Mouse (Mus musculus): ENCODE data around the gene Myo18b. TPM values are rescaled to one million over a fixed set of nuclear protein-coding genes. Genes with fewer than 3 reads are reported as not detected.

Myo18b gene
- polyA plus RNA-seq, 1 experiment from 2014 or later = 0.08 TPM

DNA sequence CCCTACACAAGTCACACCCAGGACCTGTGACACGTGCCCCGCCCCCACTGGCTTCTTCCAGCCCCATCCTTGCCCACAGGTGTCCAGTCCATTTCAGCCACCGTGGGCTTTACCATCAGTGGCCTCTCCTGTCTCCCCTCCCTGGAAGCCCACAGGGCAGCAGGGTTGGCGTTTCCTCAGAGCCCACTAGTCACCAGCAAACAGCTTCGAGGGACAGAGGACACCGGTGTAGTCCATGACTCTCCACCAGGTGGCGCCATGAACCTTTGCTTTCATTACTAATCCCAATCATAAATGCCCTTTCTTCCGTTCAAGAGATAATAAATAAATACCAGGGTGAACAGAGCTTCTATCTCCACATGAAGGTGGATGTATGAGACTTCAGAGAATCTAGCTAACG lies 25.4 kb downstream of the Myo18b start:
- Histone ChIP-seq H3K9ac (no peak overlapping the region), H3K27ac (no peak overlapping the region), H3K4me2 (no peak overlapping the region), H3K4me3 (no peak overlapping the region), H3K36me3 (no peaks in the 10 kb centered on the region), H3K27me3 (replicated peaks) (no peaks in the 10 kb centered on the region; the same call in 1 of the 2 replicates), H3K4me1 (no peaks in the 10 kb centered on the region), H3K9me3 (replicated peaks) (no peaks in the 10 kb centered on the region)
- 20% methylated on average over 9 of the region's 9 CpGs for WGBS (ENCODE audit: insufficient replicate concordance)
- ATAC-seq = no peak

DNA sequence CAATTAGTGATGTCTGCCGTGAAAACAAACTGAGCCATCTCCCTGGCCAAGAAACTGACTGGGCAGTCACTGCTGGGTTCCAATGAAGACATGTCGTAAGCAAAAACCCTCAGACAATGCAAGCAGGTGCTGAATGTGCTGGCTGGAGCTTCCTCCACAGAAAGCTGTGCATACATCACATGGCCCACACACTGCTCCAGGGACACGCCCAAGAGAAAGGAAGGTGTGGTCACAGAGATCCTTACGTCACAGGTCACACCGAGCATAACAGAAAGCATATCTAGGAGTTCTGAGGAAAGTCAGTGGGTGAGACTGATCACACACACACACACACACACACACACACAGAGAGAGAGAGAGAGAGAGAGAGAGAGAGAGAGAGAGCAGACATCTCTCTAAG lies 27.5 kb downstream of the Myo18b start:
- Histone ChIP-seq H3K9ac (no peak overlapping the region), H3K4me3 (no peak overlapping the region), H3K4me1 (no peaks in the 10 kb centered on the region), H3K27me3 (replicated peaks) (no peaks in the 10 kb centered on the region; the same call in 1 of the 2 replicates), H3K36me3 (no peaks in the 10 kb centered on the region), H3K4me2 (no peak overlapping the region), H3K9me3 (replicated peaks) (no peaks in the 10 kb centered on the region), H3K27ac (no peak overlapping the region)
- ATAC-seq = no peak
- 60% methylated on average over 5 of the region's 5 CpGs for WGBS (ENCODE audit: insufficient replicate concordance)

DNA sequence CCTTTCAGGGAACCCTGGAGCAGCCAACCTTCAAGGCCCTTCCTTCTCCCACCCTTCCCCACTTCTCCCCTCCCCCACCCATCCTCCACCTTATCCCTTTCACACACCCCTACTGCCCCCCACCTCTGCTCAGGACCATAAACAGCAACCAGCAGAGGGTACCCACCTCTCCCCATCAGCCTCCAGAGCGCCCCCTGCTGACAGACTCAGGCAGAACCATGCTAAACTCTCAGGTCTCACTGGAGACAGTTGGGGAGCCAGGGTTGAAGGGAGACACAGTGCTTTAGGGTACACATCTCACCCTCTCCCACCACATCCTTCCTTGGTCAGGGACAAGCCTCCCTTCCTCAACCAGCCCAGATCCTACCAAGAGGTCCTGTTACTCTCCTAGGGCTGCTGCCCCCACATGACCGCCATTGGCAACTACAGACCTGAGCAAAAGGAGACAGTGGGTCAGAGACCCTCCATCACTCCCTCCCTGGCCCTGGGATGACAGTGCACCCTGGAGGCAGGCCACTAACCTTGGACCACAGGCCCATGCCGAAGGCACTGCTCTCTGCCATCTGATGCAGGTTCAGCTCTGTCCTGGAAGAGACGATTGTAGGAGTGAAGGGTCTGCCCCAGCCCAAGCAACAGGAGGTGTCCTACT lies 31.3 kb downstream of the Myo18b start:
- Histone ChIP-seq H3K9ac (no peak overlapping the region), H3K9me3 (replicated peaks) (no peaks in the 10 kb centered on the region), H3K36me3 (no peaks in the 10 kb centered on the region), H3K27me3 (replicated peaks) (no peaks in the 10 kb centered on the region; the same call in 1 of the 2 replicates), H3K4me2 (no peak overlapping the region), H3K4me1 (no peaks in the 10 kb centered on the region), H3K4me3 (no peak overlapping the region), H3K27ac (no peak overlapping the region)
- no peak for ATAC-seq
- WGBS (ENCODE audit: insufficient replicate concordance) = 22% methylated on average over 4 of the region's 4 CpGs

DNA sequence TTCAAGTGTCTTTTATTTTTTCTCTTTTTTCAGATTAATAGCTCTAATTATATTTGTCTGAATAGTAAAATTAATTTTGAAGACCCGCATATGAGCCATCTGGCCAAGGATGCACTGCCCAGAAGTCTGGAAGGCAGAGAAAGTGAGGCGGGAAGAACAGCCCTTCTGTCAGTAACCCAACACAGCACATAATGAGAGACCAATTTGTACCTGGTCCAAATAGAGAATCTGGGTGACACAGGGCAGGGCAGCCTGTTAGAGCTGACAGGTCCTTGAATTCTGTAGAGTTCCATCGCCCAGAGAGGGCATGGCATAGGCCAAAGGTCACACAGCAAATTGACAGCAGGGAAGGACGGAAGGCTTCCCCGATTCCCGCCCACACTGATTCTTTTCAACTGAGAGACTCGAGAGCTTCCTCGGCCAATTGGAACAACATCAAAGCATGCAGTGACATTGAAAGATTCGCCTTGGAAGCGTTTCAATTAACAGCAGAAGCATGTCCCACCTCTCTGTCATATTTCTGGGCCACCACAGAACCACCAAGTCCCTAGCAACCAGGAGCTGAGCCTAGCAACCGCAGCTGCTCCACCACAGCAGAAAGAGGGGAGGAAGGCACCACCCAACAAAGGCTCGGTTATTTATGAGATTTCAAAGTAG lies 36.7 kb downstream of the Myo18b start:
- no peak overlapping the region for H3K4me3 ChIP-seq
- H3K9me3 ChIP-seq (replicated peaks) = no peaks in the 10 kb centered on the region
- no peak overlapping the region for H3K9ac ChIP-seq
- H3K4me1 ChIP-seq = no peaks in the 10 kb centered on the region
- H3K27ac ChIP-seq = no peak overlapping the region
- no peaks in the 10 kb centered on the region for H3K27me3 ChIP-seq (replicated peaks)
- no peak for ATAC-seq
- no peaks in the 10 kb centered on the region for H3K36me3 ChIP-seq
- H3K4me2 ChIP-seq = no peak overlapping the region
- 60% methylated on average over 12 of the region's 12 CpGs for WGBS (ENCODE audit: insufficient replicate concordance)

DNA sequence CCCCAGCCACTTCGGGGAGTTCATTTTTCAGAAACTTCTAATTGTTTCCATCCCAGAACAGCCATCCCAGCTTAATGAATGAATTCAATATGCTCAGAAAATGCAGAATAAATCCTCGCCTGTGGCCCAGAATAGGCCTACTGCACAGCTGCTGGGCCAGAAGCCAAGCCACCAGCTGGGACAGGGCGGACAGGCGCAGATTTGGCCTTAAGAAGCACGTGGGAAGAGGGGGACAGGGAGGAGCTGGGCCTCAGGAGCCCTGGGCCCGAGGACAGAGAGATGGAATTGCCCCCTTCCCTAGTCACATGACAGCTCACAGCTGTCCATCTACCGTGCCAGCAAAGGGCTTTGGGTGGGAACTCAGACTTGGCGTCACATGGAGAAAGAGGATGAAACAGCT lies 43.0 kb downstream of the Myo18b start:
- no peak overlapping the region for H3K9ac ChIP-seq
- no peak overlapping the region for H3K4me3 ChIP-seq
- no peaks in the 10 kb centered on the region for H3K9me3 ChIP-seq (replicated peaks)
- no peak overlapping the region for H3K4me2 ChIP-seq
- 52% methylated on average over 8 of the region's 8 CpGs for WGBS (ENCODE audit: insufficient replicate concordance)
- no peaks in the 10 kb centered on the region for H3K4me1 ChIP-seq
- H3K27me3 ChIP-seq (replicated peaks) = peaks cover 8% of the 10 kb centered on the region; the same call in 1 of the 2 replicates
- H3K27ac ChIP-seq = no peak overlapping the region
- no peaks in the 10 kb centered on the region for H3K36me3 ChIP-seq
- ATAC-seq = no peak

DNA sequence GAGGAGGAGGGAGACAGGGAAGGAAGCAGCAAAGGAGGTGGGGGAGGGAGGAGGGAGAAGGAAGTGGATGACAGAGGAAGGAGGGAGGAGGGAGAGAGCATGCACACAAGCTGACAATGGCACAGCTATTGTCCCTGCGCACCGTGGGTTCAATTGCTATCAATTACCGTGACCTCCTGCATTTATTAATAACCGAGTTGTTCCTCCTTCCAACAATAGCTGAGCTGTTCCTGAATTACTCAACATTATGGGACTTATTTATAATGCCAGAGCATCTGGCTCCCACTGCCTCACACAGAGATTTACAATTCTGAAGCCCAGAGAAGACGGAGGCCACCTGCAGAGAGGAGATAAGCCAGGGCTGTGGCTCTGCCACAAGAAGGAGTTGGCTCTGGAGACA lies 44.8 kb downstream of the Myo18b start:
- no peak overlapping the region for H3K27ac ChIP-seq
- peaks cover 16% of the 10 kb centered on the region for H3K27me3 ChIP-seq (replicated peaks)
- H3K36me3 ChIP-seq = no peaks in the 10 kb centered on the region
- ATAC-seq = no peak
- H3K4me3 ChIP-seq = no peak overlapping the region
- H3K9ac ChIP-seq = no peak overlapping the region
- 30% methylated on average over 5 of the region's 5 CpGs for WGBS (ENCODE audit: insufficient replicate concordance)
- H3K4me1 ChIP-seq = no peaks in the 10 kb centered on the region
- H3K4me2 ChIP-seq = no peak overlapping the region
- H3K9me3 ChIP-seq (replicated peaks) = no peaks in the 10 kb centered on the region

DNA sequence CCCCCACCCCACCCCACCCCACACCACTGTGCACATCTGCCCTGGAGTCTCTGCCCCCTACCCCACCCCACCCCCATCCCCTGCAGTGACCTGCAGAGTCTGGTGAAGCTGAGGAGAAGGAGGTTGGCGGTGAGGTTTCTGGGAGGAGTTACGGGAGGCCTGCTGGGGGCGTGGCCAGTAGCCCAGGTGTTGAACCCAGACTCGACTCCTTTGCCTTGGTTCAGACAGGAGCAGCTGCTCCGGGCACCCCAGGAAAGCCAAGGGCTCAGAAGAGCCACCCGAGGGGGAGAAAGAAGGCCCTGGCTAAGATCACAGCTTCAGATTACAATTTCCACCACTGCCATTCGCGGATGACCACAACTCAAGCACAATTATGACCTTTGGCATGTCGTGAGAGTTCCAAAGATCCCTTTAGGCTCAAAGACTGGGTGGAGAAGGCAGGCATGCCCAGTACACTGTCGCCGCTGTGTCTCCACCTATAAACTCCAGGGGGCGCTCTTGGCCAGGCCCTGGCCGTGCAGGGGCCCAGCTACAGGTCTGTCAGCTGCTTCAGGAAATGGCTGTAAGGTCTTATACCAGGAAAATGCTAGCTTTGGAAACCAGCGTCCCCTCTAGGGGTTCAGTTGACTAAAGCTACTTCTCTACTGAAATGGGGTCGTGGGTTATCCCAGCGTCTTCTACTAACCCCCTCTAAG lies 47.4 kb downstream of the Myo18b start:
- Histone ChIP-seq H3K36me3 (no peaks in the 10 kb centered on the region), H3K27ac (no peak overlapping the region), H3K4me2 (no peak overlapping the region), H3K4me3 (no peak overlapping the region), H3K27me3 (replicated peaks) (peaks cover 16% of the 10 kb centered on the region), H3K4me1 (no peaks in the 10 kb centered on the region), H3K9me3 (replicated peaks) (no peaks in the 10 kb centered on the region), H3K9ac (no peak overlapping the region)
- 8% methylated on average over 16 of the region's 16 CpGs for WGBS (ENCODE audit: insufficient replicate concordance)
- no peak for ATAC-seq

DNA sequence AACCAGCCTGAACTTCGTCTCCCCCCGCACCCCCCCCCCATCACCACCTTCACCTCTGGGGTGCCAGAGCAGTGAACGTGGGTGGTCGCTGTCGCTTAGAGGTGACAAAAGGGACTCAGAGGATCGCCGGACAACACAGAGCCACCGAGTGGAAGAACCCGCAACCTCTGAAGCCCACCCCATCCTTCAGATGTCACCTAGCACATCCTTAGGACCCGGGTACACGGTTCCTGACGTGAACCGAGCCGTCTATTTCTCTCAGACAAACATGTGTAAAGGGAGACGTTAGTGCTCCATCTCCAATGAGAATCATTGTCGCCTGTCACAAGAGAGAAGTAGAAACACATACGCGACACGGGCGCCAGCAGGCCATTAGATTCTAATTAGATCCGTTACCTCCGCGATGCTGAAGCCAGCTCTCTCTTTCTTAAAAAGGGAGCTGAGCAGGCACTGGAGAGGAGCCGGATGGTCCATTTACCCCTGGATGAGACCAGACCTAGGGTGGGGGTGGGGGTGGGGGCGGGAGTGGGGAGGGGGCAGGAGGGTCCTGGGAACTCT lies 48.1 kb downstream of the Myo18b start:
- 23% methylated on average over 25 of the region's 25 CpGs for WGBS (ENCODE audit: insufficient replicate concordance)
- Histone ChIP-seq H3K4me2 (no peak overlapping the region), H3K27me3 (replicated peaks) (peaks cover 16% of the 10 kb centered on the region), H3K9me3 (replicated peaks) (no peaks in the 10 kb centered on the region), H3K4me1 (no peaks in the 10 kb centered on the region), H3K27ac (no peak overlapping the region), H3K36me3 (no peaks in the 10 kb centered on the region), H3K9ac (no peak overlapping the region), H3K4me3 (no peak overlapping the region)
- ATAC-seq = no peak

DNA sequence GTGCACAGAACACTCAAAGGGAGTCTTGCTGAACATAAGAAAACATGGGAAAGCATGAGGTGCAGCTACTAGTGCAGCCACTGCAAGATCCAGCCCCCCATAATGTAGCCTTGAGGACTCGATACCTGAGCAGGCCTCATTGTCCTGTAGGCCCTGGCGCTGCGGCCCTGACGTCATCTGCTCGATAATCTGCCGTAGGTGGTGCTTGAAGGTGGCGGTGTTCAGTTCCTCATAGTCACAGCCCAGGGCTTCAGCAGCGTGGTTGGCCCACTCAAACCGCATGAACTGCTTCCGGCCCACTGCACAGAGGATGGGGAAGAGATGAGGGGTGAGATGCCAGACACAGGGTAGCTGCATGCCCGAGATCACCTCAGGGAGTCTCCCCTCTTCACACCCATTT lies 50.0 kb downstream of the Myo18b start:
- Histone ChIP-seq H3K27me3 (replicated peaks) (peaks cover 16% of the 10 kb centered on the region), H3K4me2 (no peak overlapping the region), H3K27ac (no peak overlapping the region), H3K9me3 (replicated peaks) (no peaks in the 10 kb centered on the region), H3K4me1 (no peaks in the 10 kb centered on the region), H3K36me3 (no peaks in the 10 kb centered on the region), H3K9ac (no peak overlapping the region), H3K4me3 (no peak overlapping the region)
- no peak for ATAC-seq
- 64% methylated on average over 11 of the region's 11 CpGs for WGBS (ENCODE audit: insufficient replicate concordance)

DNA sequence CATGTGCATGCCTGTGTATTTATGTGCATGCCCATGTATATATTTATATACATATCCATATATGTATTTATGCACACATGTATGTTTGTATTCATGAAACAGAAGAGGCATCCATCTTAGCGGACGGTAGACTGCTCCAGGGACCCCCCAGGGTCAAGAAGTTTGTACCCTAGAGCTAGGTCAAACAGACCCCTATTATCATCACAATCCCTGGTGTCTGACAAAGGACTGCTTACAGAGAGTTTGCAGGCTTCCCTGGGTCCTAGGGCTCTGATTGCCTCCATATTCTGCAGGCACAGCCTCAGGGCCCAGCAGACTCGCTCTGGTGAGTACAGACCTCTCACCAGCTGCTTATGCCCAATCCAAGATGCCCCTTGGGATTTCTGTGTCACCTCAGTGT lies 51.7 kb downstream of the Myo18b start:
- H3K9me3 ChIP-seq (replicated peaks) = no peaks in the 10 kb centered on the region
- WGBS (ENCODE audit: insufficient replicate concordance) = 63% methylated on average over 3 of the region's 3 CpGs

DNA sequence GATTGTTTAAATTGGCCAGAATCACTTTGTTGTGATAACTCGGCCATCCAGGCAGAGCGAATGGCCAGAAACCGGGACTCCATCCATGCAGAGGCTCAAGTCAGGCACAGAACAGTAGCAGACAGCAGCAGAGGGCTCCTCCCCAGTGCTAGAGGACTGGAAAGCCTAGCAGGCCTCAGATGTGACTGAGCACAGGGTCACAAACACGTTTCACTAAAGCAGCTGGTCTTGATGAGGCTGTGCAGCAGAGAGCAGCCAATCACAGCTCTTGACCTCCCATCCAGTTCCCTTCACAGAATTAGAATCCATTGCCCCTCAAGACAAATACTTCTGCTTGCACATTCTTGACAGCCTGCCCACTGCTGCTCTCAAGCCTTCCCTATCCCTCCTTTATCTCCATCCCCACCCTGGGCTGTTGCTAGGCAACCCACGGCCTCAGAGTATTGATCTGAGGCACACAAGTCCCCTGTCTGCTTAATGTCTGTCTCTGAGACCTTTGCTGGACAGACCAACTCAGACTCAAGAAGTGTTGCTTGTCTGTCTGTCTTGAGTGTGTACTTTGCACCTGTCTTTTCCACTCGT lies 52.4 kb downstream of the Myo18b start:
- ATAC-seq = no peak

More for the DNA sequence above, 51.7 kb downstream of the Myo18b start:
- Histone ChIP-seq H3K9ac (no peak overlapping the region), H3K27ac (no peak overlapping the region), H3K4me1 (no peaks in the 10 kb centered on the region), H3K4me2 (no peak overlapping the region), H3K27me3 (replicated peaks) (peaks cover 13% of the 10 kb centered on the region), H3K36me3 (no peaks in the 10 kb centered on the region), H3K4me3 (no peak overlapping the region)
- no peak for ATAC-seq

DNA sequence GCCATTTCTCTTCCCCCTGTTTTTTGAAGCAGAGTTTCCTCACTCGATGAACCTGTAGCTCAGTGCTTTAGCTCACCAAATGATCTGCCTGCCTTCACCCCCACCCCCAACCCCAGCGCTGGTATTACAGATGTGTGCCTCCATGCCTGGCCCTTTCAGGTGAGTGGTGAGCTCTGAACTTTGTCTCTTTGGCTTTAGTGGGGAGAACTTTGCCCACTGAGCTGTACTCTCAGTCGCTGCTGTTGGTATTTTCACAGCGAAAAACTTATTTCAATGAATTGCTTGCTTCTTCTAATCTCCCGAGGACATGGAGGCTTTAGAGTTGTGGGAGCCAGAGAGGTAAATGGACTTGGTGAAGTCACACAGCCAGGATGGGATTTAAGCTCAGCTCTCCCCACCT lies 53.5 kb downstream of the Myo18b start:
- WGBS (ENCODE audit: insufficient replicate concordance) = 65% methylated on average over 5 of the region's 5 CpGs

More for the DNA sequence above, 52.4 kb downstream of the Myo18b start:
- no peak overlapping the region for H3K4me3 ChIP-seq
- H3K27ac ChIP-seq = no peak overlapping the region
- WGBS (ENCODE audit: insufficient replicate concordance) = 42% methylated on average over 6 of the region's 6 CpGs
- H3K9me3 ChIP-seq (replicated peaks) = no peaks in the 10 kb centered on the region
- no peak overlapping the region for H3K9ac ChIP-seq
- peaks cover 9% of the 10 kb centered on the region for H3K27me3 ChIP-seq (replicated peaks)
- H3K4me2 ChIP-seq = no peak overlapping the region
- H3K4me1 ChIP-seq = no peaks in the 10 kb centered on the region
- no peaks in the 10 kb centered on the region for H3K36me3 ChIP-seq

More for the DNA sequence above, 53.5 kb downstream of the Myo18b start:
- no peak overlapping the region for H3K4me2 ChIP-seq
- no peak overlapping the region for H3K27ac ChIP-seq
- H3K36me3 ChIP-seq = no peaks in the 10 kb centered on the region
- no peaks in the 10 kb centered on the region for H3K4me1 ChIP-seq
- H3K9me3 ChIP-seq (replicated peaks) = no peaks in the 10 kb centered on the region
- peaks cover 5% of the 10 kb centered on the region for H3K27me3 ChIP-seq (replicated peaks)
- H3K4me3 ChIP-seq = no peak overlapping the region
- ATAC-seq = no peak
- H3K9ac ChIP-seq = no peak overlapping the region
